Mouse (Mus musculus): Measurements from ENCODE around the gene Phf20.

DNA sequence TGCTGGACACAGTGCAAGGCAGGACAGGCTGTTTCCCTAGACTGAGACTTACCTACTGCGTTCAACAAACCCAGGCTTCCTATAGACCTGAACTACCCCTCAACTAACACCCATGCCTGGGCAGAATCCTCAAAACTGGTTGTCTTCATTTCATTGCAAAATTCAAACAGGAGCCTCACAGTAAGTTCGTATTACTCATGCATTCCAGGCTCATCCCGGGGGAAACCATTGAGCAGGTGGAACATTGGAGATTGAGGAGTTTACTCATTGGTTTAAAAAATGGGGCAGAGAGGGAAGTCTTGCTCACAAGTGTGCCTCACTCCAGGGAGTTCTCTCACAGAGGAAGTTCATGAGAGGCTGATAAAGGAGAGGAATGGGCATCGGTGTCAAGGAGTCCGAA, 114.2 kb downstream of the Phf20 start:
- TF ChIP-seq POLR2A (IDR thresholded peaks at IDR 0.05; ENCODE audit: borderline replicate concordance, control insufficient read depth, low read depth, low read length) (no peak), CTCF (IDR thresholded peaks at IDR 0.05; ENCODE audit: control insufficient read depth, insufficient read depth, low read length) (no peak)

All from bone marrow, adult 2 months (tissue).